Mouse (Mus musculus): Measurements from ENCODE around the gene Oxct1.

The Oxct1 gene

DNA sequence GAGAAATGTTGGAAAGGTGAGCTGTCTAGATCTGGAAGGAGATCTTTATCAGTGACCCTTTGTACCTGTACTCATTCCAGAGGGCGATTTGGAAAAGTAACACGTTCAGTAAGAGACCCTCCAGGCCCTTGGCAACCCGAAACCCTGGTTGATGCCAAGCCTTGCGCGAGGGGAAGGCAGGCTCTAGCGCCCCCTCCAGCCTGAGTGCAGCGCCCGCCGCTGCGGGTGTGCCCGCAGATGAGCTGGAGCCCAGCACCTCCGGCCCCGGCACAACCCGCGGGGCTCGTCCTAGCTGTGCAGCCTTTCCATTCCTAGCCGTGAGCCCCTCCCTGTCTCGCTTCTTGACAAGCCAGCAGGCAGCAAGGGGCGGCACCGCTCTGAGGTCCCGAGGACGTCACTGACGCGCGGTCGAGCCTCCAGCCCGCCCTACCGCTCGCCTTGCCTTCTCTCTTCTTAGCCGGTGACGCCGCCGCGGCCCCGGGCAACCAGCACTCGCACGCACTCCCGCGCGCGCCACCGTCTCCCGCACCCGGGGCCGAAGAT lies at the start of gene Oxct1:
Oxct1 (plus strand) TSS at position 153 of the 543 bp plus-strand sequence.
- DNase-seq, result peak; percentile 91

DNA sequence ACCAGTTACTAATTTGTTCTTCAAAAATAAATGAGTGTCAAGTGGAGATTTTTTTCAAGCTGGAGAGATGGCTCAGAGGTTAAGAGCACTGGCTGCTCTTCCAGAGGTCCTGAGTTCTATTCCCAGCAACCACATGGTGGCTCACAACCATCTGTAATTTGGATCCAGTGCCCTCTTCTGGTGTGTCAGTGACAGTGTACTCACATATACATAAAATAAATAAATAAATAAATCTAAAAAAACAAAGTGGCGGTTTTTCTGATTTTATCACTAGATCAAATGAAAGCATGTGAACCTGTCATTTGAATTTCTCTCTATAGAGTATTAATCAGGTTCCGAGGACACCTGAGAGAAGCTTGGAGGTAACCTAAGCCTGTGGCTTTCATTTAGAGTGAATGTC lies 47.9 kb upstream of the Oxct1 start:
- no peak for DNase-seq

DNA sequence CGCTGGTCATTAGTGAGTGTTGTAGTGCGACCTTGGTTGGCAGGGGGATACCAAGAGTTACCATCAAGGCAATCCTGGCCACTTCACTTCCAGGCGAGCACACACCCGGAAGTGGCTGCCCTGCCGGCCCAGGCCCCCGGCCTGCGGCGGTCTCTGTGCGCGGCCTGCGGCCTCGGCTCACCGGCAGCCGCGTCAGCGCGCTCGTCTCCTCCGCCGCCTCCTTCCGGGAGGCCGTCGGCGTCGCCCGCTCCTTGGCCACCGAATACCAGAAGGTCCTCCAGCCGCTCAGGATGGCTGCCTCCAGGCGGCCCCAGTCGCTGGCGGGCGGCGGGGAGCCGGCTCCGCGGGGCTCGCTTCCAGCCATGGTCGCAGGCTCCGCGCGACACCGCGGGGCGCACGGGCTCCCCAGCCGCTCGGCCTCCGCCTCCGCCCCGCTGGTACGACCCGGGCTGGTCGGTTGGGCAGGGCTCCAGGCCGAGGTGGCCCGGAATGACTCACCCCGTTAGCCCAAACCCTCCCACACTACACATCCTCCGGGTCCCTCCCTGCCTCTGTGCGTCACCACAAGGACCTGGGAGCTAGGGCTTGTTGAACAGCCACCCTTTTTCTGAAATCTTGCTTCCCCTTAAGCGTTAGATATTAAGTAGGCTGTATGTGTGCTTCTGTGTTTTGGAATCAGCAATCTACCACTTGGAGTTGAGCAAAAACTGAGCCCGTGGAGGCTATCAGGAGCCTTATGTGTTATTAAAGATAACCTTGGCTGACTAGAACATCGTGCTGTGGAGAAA lies 46.9 kb upstream of the Oxct1 start, which contains the start of gene Fbxo4:
Fbxo4 (minus strand) TSS at position 513 of the 788 bp plus-strand sequence.
- peak; percentile 86 for DNase-seq

DNA sequence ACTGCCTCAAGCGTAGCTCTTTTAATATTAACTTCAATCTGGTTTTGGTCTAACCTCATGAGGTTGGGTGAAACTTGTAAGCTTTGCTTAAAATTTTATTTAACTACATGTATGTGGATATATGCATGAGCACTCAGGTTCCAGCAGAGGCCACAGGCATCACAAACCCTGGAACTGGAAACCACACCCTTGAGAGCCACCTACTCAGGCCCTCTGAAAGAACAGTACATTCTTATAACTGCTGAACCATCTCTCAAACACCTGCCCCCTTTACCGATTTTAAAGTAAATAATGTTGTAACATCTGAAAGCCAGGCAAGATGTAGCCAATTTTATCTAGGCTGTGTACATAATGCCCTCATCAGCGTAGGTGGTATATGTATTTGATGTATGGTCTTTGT lies 46.3 kb upstream of the Oxct1 start:
- no peak for DNase-seq

DNA sequence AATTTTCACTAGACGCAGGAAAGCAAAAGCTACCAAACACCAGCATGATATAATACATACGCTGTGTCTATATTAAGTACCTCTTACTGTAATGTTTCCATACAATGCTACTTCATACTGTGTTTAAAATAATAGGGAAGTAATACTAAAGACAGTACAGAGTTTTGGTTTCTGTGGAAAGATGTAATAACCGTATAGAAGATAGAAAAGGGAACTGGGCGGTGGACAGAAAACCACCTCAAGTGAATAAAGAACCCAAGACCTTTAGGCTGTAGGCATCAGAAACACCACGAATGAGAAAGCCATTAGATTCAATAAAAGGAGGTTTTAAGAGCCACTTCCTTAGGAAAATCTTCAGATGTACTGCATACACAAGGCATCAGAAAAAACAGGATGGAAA lies 43.5 kb upstream of the Oxct1 start:
- DNase-seq, result no peak

DNA sequence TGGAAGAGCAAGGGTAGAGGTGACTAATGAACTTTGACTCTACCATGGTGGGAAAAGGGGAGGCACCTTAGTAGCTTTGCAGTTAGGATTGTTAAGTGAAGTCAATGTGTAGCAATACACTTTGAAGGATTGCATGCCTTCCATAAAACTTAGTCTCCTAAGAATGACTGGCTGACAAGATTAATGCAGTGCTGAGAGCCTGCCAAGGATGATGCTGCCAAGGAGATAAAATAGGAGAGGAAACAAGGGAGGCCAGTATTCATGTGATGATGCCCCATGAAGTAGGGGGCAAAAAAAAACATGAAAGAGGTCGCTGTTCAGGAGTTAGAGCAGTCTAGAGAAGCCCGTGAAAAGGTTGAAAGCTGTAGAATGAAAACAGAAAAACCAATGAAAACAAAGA lies 41.3 kb upstream of the Oxct1 start:
- DNase-seq, result no peak

DNA sequence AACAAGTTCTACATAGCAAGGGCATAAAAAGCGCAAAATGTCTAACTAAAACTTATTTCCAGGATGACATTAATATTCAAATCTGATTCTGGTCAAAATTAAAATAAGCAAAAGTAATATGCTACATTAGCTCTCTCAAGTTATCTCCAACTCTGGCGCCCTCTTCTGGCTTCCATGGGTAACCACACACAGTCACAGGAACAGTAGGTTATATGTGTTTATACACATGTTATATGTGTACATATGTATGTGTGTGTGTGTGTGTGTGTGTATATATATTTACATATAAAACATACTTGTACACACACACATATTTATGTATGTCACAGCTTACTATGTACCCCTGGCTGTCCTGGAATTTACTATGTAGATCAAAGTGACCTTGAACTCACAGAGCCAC lies 38.2 kb upstream of the Oxct1 start:
- no peak for DNase-seq

DNA sequence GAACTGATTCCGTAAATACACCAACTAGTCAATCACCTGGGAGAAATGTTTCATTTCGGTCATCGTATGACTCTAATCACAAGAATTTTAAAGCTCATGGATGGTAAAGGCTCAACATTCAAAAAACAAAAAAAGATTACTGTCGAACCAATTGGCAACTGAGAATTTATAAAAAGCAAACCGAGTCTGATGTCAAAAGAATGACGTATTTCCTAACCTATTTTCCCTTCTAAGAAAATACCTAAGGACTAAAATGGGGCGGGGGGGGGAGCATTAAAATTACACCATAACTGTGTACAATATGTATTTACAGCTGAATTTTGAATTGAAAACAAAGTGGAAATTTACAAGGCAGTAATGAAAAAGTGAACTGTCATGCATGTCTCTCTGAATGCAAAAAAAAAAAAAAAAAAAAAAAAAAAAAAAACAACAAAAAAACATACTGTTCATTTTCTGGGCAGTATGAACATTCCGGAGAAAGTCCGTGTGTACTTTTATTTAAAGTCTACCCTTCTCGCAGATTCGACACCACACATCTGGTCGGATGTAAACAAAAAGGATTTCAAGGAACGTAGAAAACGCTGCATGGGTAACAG lies 31.2 kb upstream of the Oxct1 start:
- no peak for DNase-seq

DNA sequence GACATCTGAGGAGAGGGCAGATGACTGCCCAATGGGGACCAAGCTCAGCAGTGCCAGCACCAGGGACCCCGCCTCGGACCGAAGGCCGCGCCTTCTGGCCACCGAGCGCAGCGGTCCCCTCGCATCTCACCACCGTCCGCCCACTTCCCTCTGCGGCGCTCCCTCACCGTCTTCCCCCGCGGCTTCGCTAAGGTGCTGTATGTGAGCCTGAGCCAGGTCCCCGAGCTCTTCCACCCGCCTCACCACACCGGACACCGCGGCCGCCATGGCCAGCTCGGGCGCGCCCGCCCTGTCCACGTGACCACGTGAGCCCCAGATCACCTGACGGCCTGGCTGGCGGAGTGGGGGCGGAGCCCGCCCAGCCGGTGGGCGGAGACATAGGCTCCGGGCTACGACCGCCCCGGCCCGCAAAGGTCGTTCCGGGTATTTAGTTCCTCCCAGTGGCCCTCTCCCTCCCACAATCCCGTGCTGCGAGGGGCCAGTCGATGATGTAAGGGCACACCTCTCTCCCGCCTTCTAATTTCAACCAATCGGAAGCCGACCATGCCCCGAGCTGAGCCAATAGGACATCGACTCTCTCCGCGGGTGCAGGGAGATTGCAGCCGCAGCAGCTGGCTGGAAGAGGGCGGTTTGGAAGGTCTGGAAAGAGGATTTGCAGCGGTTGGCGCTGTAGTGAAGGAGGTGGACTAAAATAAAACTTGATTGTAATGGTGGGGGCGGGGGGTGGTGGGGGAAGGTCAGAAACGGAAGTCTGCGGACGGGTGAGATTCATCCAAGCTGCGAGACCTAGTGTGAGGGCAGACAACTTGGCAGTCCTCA lies 30.5 kb upstream of the Oxct1 start, which contains the start of gene AW549877:
AW549877 (minus strand) TSS at position 297 of the 819 bp plus-strand sequence.
- peak; percentile 98 for DNase-seq

DNA sequence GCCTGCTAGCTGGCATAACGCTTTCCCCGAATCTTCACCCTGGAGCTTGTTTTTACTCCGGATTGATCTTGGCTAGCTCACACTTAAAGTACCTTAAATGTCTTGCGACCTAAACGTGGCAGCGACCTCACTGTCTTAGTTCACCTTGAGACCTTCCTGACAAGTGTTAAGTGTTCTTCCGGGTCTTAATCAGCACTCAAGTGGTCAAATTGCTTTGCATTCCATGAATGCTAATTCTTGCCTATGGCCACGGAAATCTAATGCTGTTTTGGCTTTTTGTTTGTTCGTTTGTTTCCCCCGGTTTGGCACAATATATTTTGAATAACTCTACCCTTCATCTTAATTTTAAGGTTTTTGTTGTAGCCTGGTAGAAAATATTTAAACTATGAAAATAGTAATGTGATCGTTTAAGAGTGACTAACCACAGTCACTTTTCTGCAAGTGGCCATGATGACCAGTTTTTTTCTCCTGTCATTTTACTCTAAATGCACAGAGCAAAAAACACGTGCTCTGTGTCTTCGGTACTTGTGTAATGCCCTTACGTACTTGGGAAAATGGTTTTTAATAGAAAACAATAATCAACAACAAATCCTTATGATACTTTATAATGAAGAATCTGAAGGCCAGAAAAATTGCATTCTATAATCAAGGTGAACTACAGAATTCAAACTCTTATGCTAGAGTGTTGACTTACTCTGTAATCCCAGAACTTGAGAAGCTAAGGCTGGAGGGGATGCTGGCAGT lies 29.7 kb upstream of the Oxct1 start:
- DNase-seq, result no peak

DNA sequence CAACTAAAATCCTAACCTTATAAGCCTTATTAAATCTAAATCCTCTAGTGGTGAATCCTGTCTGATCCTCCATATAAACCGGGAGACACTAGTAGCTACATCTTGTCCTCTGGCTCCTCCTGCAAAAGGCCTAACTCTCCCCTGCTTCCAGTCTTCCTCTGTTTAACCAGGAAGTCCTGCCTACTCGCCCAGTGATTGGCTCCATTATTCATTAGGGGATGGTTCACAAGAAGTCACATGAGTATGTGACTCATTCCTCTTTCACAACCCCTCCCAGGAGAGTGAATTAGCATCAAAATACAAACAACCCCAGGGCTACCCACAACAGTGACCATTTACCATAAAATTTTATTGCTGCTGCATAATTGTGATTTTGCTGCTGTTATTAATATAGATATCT lies 27.0 kb upstream of the Oxct1 start:
- DNase-seq, result no peak

DNA sequence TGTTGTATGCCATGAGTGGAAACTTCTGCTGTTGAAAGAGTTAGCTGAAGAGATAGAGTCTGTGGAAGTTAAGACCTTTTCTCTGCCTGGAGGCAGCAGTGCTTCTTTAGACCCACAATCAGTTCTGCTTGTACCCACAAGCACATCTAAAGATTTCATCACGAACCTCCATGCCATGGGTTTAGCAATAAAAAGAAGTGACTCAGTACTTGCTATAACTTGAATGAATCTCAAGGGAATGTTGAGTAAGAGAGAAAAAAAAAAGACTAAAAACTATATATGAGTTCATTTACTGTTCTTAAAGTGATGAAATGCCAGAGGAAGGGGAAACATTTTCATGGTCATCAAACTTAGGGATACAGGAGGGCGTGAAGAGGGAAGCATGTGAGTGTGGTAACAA lies 25.6 kb upstream of the Oxct1 start:
- DNase-seq, result no peak

DNA sequence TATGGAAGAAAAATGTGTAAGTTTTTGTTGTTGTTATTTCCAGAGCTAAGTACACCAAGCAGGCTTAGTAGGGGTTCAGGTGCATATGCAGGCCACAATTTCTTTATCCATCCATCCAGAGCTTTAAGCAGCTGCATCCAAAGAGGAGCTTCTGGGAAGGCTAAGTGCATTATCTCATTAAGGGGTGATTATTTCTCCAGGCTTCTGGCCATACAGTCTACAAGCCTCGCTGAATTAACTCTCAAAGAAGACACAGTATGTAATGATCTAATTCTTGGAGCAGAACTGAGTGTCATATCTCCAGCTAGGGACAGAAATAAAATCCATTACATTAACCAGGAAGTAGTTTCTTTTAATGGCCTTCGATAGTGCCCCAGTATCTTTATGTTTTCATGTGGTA lies 12.3 kb upstream of the Oxct1 start:
- DNase-seq, result no peak

DNA sequence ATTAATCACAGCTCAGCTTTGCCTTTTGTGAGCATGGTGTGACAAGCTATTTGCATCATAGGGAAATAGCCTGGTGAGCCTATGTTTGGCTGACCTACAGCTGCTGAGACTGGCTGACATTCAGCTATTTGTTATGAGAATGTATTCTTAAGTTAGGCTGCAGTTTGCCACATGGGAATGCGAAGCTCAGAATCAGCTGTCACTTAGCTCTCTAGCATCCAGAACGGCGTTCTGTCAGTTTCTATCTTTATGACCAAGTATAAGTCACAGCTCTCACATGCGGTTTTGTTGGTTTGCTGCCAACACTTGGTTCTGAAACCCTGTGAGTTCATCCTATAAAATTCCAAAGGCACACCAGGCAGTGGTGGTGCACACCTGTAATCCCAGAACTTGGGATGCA lies 5.5 kb upstream of the Oxct1 start:
- DNase-seq, result no peak

DNA sequence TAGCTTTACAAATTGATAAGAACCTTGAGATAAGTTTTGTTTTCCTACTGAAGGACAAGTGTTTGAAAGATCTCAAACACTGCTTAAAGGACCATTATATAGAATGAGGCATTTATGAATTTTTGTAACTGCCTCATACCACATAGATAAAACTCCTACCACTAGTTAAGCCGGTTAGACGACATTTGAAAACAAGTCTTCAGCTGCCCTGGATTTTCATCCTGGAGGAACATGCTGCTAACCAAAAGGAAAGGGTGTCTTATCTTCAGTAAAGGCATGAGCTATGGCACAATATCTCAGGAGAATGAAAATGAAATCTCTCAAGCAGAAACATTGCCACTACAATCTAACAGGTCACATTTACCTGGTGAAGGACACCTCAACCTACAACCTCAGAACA lies 2.4 kb upstream of the Oxct1 start:
- no peak for DNase-seq

DNA sequence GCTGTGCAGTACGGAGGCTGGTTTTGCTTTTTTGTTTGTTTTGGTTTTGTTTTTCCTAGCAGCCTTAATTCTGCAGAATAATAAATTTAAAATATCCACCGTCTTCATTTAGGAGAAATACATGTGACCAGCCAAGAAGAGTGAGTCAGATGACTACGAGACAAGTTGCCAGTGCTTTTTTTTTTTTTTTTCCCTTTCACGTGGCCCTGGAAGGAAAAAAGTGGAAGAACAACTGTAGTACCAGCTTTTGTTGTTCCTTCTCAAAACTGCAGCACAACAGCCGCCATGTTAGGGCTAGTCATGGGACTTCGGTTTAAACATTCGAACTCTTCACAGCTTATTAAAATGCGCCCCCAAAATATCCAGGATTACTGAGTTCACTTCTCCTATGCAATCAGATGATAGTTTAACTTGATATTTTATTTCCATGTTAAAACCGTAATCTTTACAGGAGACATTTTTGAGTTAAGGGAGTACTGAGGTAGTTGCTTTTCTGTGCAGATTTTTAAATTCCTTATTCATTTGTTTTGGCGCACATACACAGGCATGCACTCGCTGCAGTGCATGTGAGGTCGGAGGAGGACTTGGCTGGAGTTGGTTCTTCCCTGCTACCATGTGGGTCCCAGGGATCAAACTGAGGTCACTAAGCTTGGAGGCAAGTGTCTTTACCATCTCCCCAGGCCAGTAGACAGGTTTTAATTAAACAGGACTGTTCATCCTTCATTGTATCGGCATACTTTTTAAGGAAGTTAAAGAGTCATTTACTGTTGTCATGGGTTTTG lies 1.3 kb upstream of the Oxct1 start:
- DNase-seq, result no peak

DNA sequence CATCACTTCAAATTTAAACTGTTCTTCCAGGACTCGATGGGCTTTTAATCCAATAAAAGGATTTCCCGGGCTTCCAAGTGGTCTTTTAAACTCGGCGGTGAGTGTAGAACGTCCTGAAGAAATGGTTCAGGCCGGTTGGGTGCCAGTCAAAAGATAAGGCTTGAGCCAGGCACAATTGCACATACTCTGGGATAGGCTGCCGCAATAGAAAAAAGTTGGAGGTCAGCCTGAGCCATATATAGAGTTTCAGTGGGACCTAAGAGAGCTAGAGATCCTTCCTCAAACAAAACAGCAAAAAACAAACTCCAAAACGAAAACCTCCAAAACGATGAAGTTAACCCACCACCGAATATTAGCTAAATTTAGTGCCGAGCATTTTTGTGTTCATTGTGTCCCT lies 677 bp upstream of the Oxct1 start:
- no peak for DNase-seq

DNA sequence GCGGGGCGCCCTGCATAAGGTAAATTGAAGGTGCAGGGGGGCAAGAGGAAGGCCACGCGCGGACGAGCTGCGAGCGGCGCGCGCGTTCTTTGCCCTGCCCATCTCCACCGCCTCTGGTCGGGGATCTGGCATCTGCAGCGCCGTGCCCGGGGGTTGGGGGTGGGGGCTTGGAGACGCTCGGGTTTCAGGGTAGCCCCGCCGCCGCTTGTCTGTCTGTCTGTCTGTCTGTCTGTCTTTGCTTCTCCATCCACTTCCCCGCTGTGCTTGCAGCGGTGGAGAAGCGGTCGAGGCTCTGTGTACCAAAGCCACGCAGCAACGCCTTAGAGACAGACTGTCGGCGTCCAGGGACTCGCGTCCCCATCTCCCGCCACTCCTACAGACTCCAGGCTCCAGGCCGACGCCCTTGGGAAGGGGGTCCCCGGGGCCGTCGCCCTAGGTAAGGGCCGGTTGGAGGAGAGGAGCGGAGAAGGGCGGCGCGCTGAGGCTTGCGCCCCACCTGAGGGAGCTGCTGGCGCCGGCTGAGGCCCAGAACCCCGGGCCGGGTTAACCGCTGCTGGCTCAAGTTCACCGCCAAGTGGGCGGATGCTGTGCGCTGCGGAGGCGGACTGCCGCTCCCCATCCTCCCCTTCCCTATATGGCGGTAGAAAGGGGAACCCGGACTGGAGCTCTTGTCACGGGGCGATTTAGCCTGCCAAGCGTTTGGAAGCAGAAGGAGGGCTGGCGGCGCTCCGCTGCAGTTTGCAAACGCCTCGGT lies 825 bp downstream of the Oxct1 start:
- DNase-seq, result peak; percentile 84

DNA sequence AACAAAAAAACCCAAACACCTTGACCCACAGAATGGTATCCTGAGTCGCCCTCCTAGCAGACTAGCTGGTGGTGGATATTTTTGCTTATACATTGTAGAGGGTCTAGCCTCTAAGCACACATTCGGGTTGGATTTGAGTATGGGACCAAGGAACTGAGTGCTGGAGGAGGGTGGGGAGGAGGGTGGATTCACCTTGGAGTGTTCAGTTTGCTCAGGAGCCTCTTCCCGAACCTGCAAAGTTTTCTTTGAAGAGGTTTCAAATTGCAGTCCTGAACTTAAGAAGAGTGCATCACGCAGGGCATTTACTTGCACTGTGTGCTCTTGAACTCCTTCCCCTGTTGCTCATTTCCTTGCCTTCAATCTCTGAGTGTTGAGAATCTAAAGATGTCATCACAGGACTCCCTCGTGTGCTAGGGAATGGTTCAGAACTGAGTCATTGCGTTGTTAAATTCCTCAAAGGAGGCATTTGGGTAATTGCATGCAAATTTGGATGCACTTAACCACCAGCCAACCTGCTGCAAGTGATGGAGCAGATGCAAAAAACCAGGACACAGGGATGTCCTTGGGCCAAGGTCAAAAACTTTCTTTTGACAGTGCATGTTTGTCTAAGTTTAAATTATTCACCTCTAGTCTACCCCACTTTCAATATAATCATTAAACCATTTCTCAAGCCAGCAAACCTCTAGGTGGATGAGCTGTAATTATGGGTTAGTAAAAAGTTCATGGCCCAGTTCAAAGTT lies 1.7 kb downstream of the Oxct1 start:
- no peak for DNase-seq

DNA sequence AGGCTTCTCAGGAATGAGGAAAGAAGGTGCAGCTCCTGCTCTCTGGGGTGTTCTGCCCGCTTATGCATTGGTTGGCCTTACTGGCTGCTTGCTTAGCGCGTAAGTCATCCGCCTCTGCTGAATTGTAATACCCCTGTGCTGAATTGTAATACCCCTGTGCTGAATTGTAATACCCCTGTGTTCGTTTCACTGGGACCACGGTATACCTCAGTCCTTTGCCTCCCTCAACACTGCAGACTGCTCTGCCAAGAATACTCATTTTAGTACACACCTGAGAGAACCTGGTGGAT lies 2.2 kb downstream of the Oxct1 start:
- no peak for DNase-seq

DNA sequence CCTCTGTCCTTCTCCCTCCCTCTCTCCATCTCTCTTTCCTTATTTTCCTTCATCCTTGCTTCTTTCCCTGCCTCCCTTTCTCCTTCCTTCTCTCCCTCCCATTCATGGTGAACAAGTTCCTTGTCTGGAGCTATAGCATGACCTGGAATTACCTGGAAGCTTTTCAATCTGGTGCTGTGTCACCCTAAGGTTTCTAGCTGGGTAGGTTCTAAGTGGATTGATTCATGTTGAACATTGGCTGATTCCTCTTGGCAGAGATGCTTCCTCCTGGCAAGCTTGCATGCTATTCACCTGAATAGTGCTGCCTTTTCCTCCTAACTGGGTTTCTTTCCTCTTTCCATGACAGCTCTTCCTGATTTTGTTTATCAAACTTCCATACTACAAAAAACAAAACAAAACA lies 2.8 kb downstream of the Oxct1 start:
- no peak for DNase-seq
